Mouse (Mus musculus): ENCODE results near the gene Adgrl1.
A peak's percentile ranks its signal among the peaks of the same experiment; 100 is the strongest.

Gene Adgrl1

GRCm38 (mm10) chr8:83899363-83900252, at the start of gene Adgrl1:
Gene Adgrl1, plus strand, starts transcription at chr8:83900105.
- peak; percentile 94 for DNase-seq (ENCODE audit: low read depth, low spot score)

DNA sequence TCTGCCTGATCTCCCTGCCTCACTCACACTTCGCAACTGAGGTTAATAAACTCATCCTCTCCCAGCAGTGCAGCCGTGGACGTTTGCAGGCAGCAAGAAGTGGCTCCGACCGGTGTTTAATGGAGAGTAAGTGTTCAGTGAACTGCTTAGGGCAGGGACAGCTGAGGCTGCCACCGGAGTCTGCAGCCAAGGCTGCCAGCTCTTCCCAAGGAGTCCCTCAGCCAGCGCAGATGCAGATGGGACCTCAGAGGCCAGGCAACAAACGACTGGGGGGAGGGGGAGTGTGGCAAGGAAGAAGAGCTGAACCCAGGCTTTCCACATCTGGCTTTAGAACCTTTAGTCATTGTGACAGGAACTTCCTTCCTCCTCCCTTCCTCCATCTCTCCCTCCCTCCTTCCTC, 47.6 kb upstream of the Adgrl1 start:
- no peak for DNase-seq (ENCODE audit: low read depth, low spot score)

DNA sequence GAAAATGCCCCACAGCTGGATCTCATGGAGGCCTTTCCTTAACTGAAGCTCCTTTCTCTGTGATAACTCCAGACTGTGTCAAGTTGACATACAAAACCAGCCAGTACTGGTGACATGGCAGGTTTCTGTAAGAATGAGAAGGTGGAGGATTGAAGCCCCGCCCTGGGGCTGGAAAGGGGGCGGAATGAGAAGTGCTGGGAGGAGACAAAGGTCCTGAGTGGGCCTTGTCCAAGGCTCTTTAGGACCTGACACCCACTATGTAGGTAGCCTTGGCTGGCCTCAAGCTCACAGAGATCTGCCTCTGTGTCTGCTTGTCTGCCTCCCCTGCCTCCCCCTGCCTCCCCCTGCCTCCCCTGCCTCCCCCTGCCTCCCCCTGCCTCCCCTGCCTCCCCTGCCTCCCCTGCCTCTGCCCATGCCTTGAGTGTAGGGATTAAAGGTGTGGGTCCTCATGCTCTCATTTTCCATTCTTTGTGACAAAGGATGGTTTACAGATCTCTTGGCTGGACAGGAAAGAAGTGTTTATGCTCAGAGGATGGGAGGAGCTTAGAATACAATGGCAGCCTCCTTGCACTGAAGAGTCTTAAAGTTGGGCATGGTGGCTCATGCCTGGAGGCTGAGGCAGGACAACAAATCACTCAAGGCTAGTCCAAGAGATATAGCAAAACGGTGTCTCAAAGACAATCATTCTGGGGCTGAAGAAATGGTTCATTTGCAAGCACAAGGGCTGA, 46.4 kb upstream of the Adgrl1 start:
- no peak for DNase-seq (ENCODE audit: low read depth, low spot score)

- DNase-seq (ENCODE audit: low read depth, low spot score): no peak
Observed at GRCm38 (mm10) chr8:83856486-83857065, 43.3 kb upstream of the Adgrl1 start.

- DNase-seq (ENCODE audit: low read depth, low spot score): no peak
Observed at GRCm38 (mm10) chr8:83862439-83863268, 37.3 kb upstream of the Adgrl1 start.

- peak; percentile 81 for DNase-seq (ENCODE audit: low read depth, low spot score)
Observed at GRCm38 (mm10) chr8:83874881-83875655, 24.8 kb upstream of the Adgrl1 start.

DNA sequence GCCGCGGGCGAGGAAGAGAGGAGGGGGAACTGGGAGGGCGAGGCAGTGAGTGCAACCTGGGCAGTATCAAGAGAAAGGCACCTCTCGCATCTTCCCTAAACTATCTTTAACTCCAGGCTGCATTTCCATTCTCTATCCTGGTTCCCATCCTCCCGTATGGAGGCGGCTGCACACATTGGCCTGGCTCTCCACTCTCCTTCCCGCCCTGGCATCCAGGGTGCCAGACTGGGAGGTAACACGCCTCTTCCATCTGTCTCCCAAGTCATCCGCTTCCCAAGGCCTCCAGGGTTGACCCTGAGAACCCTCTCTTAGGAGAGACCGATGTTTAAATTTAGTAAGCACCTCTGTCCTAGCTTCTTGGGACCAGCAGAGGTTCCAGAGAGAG, 24.3 kb upstream of the Adgrl1 start:
- no peak for DNase-seq (ENCODE audit: low read depth, low spot score)

- no peak for DNase-seq (ENCODE audit: low read depth, low spot score)
Observed at GRCm38 (mm10) chr8:83876080-83876837, 23.6 kb upstream of the Adgrl1 start.

GRCm38 (mm10) chr8:83876838-83877223, 23.1 kb upstream of the Adgrl1 start:
- DNase-seq (ENCODE audit: low read depth, low spot score): no peak

- DNase-seq (ENCODE audit: low read depth, low spot score): no peak
Observed at GRCm38 (mm10) chr8:83888409-83888808, 11.5 kb upstream of the Adgrl1 start.

- no peak for DNase-seq (ENCODE audit: low read depth, low spot score)
Observed at GRCm38 (mm10) chr8:83892061-83892460, 7.8 kb upstream of the Adgrl1 start.

DNA sequence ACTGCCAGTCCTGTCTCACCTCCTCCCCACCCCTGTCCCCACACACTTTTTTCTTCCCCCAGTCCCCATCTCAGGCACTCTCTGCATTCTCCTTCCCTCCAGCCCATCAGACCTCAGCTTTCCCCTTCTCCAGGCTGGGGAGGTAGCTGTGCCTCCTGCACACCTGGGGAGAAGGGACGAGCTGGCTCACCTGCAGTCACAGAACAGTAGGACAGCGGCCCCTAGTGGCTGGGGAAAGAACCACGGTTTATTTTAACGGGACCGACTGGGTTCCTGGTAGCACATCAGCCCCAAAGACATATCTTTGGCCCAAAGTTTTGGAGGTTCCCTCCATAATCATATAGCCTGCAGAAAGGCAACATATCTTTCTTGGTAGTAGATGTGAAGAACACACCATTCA, 6.0 kb upstream of the Adgrl1 start:
- no peak for DNase-seq (ENCODE audit: low read depth, low spot score)

DNA sequence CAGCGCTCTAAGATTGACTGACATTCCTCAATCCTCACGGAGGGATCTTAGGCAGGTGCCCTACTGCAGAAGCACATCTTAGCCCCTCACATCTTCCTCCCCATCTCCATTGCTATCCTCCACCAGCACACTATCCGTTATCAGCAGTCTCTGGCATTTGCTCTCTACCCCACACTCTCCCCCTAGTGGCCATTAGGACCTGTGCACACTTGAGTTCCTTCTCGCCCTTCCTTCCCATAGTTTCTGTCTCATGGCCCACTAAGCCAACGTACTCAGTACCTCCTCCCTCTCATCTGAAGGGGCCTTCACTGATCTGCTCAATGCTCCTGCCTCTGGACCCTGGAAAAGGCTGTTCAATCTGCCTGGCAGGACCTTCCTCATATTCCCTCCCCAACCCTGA, 4.0 kb upstream of the Adgrl1 start:
- no peak for DNase-seq (ENCODE audit: low read depth, low spot score)

- no peak for DNase-seq (ENCODE audit: low read depth, low spot score)
Observed at GRCm38 (mm10) chr8:83896461-83896860, 3.4 kb upstream of the Adgrl1 start.

DNA sequence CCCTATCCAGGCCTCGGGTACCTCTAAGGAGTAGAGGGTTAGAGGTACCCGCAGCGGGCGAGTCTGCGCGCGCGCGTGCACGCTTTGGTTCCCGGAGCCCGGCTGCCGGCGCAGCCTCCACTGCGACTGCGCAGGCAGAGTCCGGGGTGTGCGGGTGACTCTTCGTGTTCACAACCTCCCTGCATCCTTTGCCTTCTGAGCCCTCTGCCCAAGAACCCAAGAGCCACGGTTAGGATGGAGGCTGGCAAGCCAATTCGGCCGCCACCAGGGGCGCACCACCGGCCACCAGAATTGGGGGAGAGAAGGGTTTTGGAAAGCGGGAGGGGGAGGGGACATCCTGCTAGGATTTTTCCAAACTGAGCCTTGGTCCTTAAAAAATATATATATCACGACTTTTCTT, 2.7 kb upstream of the Adgrl1 start:
- DNase-seq (ENCODE audit: low read depth, low spot score): peak; percentile 71

- no peak for DNase-seq (ENCODE audit: low read depth, low spot score)
Observed at GRCm38 (mm10) chr8:83898456-83898855, 1.4 kb upstream of the Adgrl1 start.

- no peak for DNase-seq (ENCODE audit: low read depth, low spot score)
Observed at GRCm38 (mm10) chr8:83898985-83899362, 931 bp upstream of the Adgrl1 start.

DNA sequence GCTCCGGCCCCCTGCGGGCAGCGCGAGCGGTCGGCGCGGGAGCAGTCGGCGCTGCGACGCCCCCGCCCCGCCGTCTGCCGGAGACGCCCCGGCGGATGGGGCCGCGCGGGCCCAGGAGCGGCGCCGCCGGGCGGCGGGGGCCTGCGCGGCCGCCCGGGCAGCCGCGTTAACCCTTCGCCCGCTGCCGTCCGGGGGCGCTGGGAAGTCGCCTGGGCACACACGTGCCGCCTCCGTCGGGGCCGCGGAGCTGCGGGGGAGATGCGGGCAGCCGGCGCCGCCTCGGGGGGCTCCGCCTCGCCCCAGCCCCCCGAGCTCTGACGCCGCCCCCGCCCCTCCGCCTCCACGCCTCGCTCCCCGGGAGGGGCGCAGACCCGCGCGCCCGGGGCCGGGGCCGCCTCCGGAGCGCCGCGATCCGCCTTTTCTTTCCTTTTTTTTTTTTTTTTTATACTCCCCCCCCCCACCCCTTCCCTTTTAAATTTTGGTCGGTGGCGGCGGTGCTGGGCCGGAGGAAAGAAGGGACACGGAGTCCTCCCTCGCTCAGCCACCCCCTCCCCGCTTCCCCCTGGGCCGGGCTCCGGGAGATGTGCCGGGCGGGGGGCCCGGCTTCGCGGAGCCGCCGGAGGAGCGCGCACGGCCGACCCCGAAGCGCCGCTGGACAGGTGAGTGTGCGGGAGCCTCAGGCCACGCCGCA, 506 bp downstream of the Adgrl1 start:
- DNase-seq (ENCODE audit: low read depth, low spot score): no peak

- DNase-seq (ENCODE audit: low read depth, low spot score): no peak
Observed at GRCm38 (mm10) chr8:83900957-83901270, 1.0 kb downstream of the Adgrl1 start.

All from WW6 (cell line).